Mouse (Mus musculus) lung, embryonic 16.5 days (tissue): ENCODE results near the gene Angpt4. TPM values are rescaled to one million over a fixed set of nuclear protein-coding genes. Genes with fewer than 3 reads are reported as not detected.

Experiments
- ATAC-seq: fragments of 200-750 bp; cut with Nextera tagmentation; 2 replicates; pipeline ENCODE4 v1.8.0; 2017; ENCODE audit warnings: low read depth, mild to moderate bottlenecking, moderate library complexity
- H3K27ac ChIP-seq: fragments of 300-500 bp; sonication (generic); 2 replicates; pipeline ENCODE4 v1.5.1; 2014; ENCODE audit warnings: mild to moderate bottlenecking, control low read depth, low read length
- H3K27me3 ChIP-seq: fragments of 300-500 bp; sonication (generic); 2 replicates; pipeline ENCODE4 v1.6.1; 2014; ENCODE audit warnings: low read depth, low read length, mixed read lengths; ENCODE audit not compliant: control insufficient read depth, insufficient read depth
- H3K36me3 ChIP-seq: fragments of 300-500 bp; sonication (generic); 2 replicates; pipeline ENCODE4 v1.6.1; 2014; ENCODE audit warnings: low read length; ENCODE audit not compliant: control insufficient read depth, insufficient read depth
- H3K4me1 ChIP-seq: fragments of 300-500 bp; sonication (generic); replicated peaks from 2 replicates; pipeline ENCODE4 v1.6.1; 2014; ENCODE audit warnings: low read length, mixed read lengths; ENCODE audit not compliant: control insufficient read depth, insufficient read depth
- H3K4me2 ChIP-seq: fragments of 300-500 bp; sonication (generic); 2 replicates; pipeline ENCODE4 v1.6.1; 2014; ENCODE audit warnings: low read depth, low read length, control low read depth
- H3K4me3 ChIP-seq: fragments of 300-500 bp; sonication (generic); 2 replicates; pipeline ENCODE4 v1.5.1; 2014; ENCODE audit warnings: mild to moderate bottlenecking, low read length, control low read depth
- H3K9ac ChIP-seq: fragments of 300-500 bp; sonication (generic); 2 replicates; pipeline ENCODE4 v1.6.1; 2014; ENCODE audit warnings: low read length, control low read depth
- H3K9me3 ChIP-seq: fragments of 300-500 bp; sonication (generic); 2 replicates; pipeline ENCODE4 v1.6.1; 2016; ENCODE audit warnings: low read length; ENCODE audit not compliant: control insufficient read depth
- WGBS: fragments of 180-500 bp; shearing (Covaris S2); extraction: QIAGEN DNeasy Blood & Tissue Kit; methylation state at CpG from one replicate; pipeline ENCODE4 v1.1.7; 2014; 5-methylcytosine and 5-hydroxymethylcytosine counted together
- polyA plus RNA-seq: library from polyadenylated mRNA; unstranded; fragments of >200 nt; fragmentation: Nextera tagmentation; extraction: Ambion mirVana; gene quantifications from 2 replicates; pipeline ENCODE4 v1.2.1, GENCODE M21; 2015

Gene Angpt4
- polyA plus RNA-seq, 1 experiment from 2014 or later: 0.57 TPM

- H3K4me2 ChIP-seq: no peak overlapping the region
- no peak overlapping the region for H3K27ac ChIP-seq
- no peaks in the 10 kb centered on the region for H3K36me3 ChIP-seq
- H3K9me3 ChIP-seq: no peaks in the 10 kb centered on the region
- no peak overlapping the region for H3K4me3 ChIP-seq
- H3K9ac ChIP-seq: no peak overlapping the region
- peak; percentile 64 for ATAC-seq
- H3K27me3 ChIP-seq: no peaks in the 10 kb centered on the region
- 0 out of 2 replicates have a peak, but pooled peaks cover 2% of the 10 kb centered on the region for H3K4me1 ChIP-seq
- WGBS: 37% methylated on average over 4 of the region's 4 CpGs
These were observed 10.6 kb downstream of the Angpt4 start for GRCm38 (mm10) chr2:151921596-151921995.

GRCm38 (mm10) chr2:151924276-151924675 lies 13.3 kb downstream of the Angpt4 start:
- H3K4me3 ChIP-seq: no peak overlapping the region
- no peak overlapping the region for H3K4me2 ChIP-seq
- no peak overlapping the region for H3K9ac ChIP-seq
- H3K27me3 ChIP-seq: no peaks in the 10 kb centered on the region
- H3K36me3 ChIP-seq: no peaks in the 10 kb centered on the region
- no peak for ATAC-seq
- H3K4me1 ChIP-seq: 0 out of 2 replicates have a peak, but pooled peaks cover 2% of the 10 kb centered on the region
- no peak overlapping the region for H3K27ac ChIP-seq
- WGBS: 87% methylated on average over 7 of the region's 7 CpGs
- H3K9me3 ChIP-seq: no peaks in the 10 kb centered on the region

GRCm38 (mm10) chr2:151925715-151926114 lies 14.7 kb downstream of the Angpt4 start:
- Histone ChIP-seq H3K4me3 (no peak overlapping the region), H3K4me1 (0 out of 2 replicates have a peak, but pooled peaks cover 2% of the 10 kb centered on the region), H3K9ac (no peak overlapping the region), H3K36me3 (no peaks in the 10 kb centered on the region), H3K4me2 (no peak overlapping the region), H3K9me3 (no peaks in the 10 kb centered on the region), H3K27ac (no peak overlapping the region), H3K27me3 (no peaks in the 10 kb centered on the region)
- 35% methylated on average over 4 of the region's 4 CpGs for WGBS
- ATAC-seq: no peak

GRCm38 (mm10) chr2:151927103-151927502 lies 16.1 kb downstream of the Angpt4 start:
- Histone ChIP-seq H3K4me2 (no peak overlapping the region), H3K36me3 (no peaks in the 10 kb centered on the region), H3K27me3 (no peaks in the 10 kb centered on the region), H3K9ac (no peak overlapping the region), H3K4me3 (no peak overlapping the region), H3K27ac (no peak overlapping the region), H3K4me1 (0 out of 2 replicates have a peak, but pooled peaks cover 2% of the 10 kb centered on the region), H3K9me3 (no peaks in the 10 kb centered on the region)
- 80% methylated on average over 11 of the region's 11 CpGs for WGBS
- ATAC-seq: no peak

- H3K27me3 ChIP-seq: no peaks in the 10 kb centered on the region
- no peak overlapping the region for H3K4me3 ChIP-seq
- 19% methylated on average over 7 of the region's 7 CpGs for WGBS
- H3K4me1 ChIP-seq: 0 out of 2 replicates have a peak, but pooled peaks cover 2% of the 10 kb centered on the region
- no peaks in the 10 kb centered on the region for H3K9me3 ChIP-seq
- no peak overlapping the region for H3K27ac ChIP-seq
- H3K36me3 ChIP-seq: no peaks in the 10 kb centered on the region
- no peak overlapping the region for H3K9ac ChIP-seq
- H3K4me2 ChIP-seq: no peak overlapping the region
- ATAC-seq: peak; percentile 45; the same call in 1 of the 2 replicates
These were observed 19.5 kb downstream of the Angpt4 start for GRCm38 (mm10) chr2:151930389-151931074.

- H3K36me3 ChIP-seq: no peaks in the 10 kb centered on the region
- no peaks in the 10 kb centered on the region for H3K27me3 ChIP-seq
- no peak overlapping the region for H3K4me3 ChIP-seq
- WGBS: 27% methylated on average over 3 of the region's 3 CpGs
- H3K27ac ChIP-seq: no peak overlapping the region
- H3K9me3 ChIP-seq: no peaks in the 10 kb centered on the region
- H3K9ac ChIP-seq: no peak overlapping the region
- H3K4me1 ChIP-seq: peaks cover 9% of the 10 kb centered on the region
- ATAC-seq: no peak
- no peak overlapping the region for H3K4me2 ChIP-seq
These were observed 26.9 kb downstream of the Angpt4 start for GRCm38 (mm10) chr2:151937893-151938292.

- Histone ChIP-seq H3K27ac (no peak overlapping the region), H3K4me3 (no peak overlapping the region), H3K27me3 (no peaks in the 10 kb centered on the region), H3K9me3 (no peaks in the 10 kb centered on the region), H3K9ac (no peak overlapping the region), H3K36me3 (no peaks in the 10 kb centered on the region), H3K4me2 (no peak overlapping the region), H3K4me1 (peaks cover 9% of the 10 kb centered on the region)
- WGBS: 33% methylated on average over 11 of the region's 11 CpGs
- ATAC-seq: peak; percentile 64; the same call in 1 of the 2 replicates
These were observed 27.8 kb downstream of the Angpt4 start for GRCm38 (mm10) chr2:151938780-151939200.

GRCm38 (mm10) chr2:151939651-151940420 lies 28.8 kb downstream of the Angpt4 start:
- no peak overlapping the region for H3K9ac ChIP-seq
- 61% methylated on average over 5 of the region's 5 CpGs for WGBS

GRCm38 (mm10) chr2:151941269-151941668 lies 30.3 kb downstream of the Angpt4 start:
- Histone ChIP-seq H3K4me3 (no peak overlapping the region), H3K9ac (no peak overlapping the region), H3K36me3 (no peaks in the 10 kb centered on the region), H3K27ac (no peak overlapping the region), H3K4me2 (no peak overlapping the region), H3K9me3 (no peaks in the 10 kb centered on the region), H3K4me1 (peaks cover 9% of the 10 kb centered on the region), H3K27me3 (no peaks in the 10 kb centered on the region)
- ATAC-seq: no peak
- 26% methylated on average over 2 of the region's 2 CpGs for WGBS

More at GRCm38 (mm10) chr2:151939651-151940420, 28.8 kb downstream of the Angpt4 start:
- H3K4me2 ChIP-seq: no peak overlapping the region
- H3K4me1 ChIP-seq: peaks cover 9% of the 10 kb centered on the region
- no peaks in the 10 kb centered on the region for H3K9me3 ChIP-seq
- H3K27me3 ChIP-seq: no peaks in the 10 kb centered on the region
- no peak overlapping the region for H3K4me3 ChIP-seq
- ATAC-seq: no peak
- H3K27ac ChIP-seq: no peak overlapping the region
- no peaks in the 10 kb centered on the region for H3K36me3 ChIP-seq
